Mouse (Mus musculus): ENCODE data around the gene Kalrn.

Kalrn gene

DNA sequence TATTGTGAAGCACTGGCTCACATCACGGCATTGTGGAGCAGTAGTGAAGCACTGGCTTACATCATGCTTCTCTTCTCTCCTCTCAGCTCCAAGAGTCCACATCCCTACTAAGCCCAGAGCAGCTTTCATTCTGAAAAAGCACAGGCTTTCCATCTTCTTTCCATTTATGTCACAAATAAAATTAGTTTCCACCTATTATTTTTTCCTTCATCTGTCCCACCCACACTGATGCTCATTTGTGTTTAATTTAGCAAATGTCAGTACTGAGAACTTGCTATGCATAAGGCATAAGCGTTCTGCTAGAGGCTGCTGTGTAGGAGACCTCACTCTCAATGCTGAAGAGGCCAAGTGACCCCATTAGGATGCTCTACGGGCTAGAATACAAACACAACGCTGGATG lies 333.7 kb downstream of the Kalrn start:
- Histone ChIP-seq H3K4me3 (replicated peaks; ENCODE audit: low read length) (no peak overlapping the region), H3K4me1 (replicated peaks; ENCODE audit: low read depth, low read length) (peaks cover 6% of the 10 kb centered on the region), H3K36me3 (ENCODE audit: insufficient read depth, low read length) (no peaks in the 10 kb centered on the region), H3K27me3 (ENCODE audit: insufficient read depth, low read length) (no peaks in the 10 kb centered on the region), H3K9me3 (ENCODE audit: low read length) (no peaks in the 10 kb centered on the region)
- TF ChIP-seq CTCF (conservative IDR thresholded peaks at IDR 0.05; ENCODE audit: low read length) (no peak), POU5F1 (IDR thresholded peaks at IDR 0.05; ENCODE audit: borderline replicate concordance, low read length) (no peak), NANOG (IDR thresholded peaks at IDR 0.05; ENCODE audit: borderline replicate concordance, low read length) (no peak)

DNA sequence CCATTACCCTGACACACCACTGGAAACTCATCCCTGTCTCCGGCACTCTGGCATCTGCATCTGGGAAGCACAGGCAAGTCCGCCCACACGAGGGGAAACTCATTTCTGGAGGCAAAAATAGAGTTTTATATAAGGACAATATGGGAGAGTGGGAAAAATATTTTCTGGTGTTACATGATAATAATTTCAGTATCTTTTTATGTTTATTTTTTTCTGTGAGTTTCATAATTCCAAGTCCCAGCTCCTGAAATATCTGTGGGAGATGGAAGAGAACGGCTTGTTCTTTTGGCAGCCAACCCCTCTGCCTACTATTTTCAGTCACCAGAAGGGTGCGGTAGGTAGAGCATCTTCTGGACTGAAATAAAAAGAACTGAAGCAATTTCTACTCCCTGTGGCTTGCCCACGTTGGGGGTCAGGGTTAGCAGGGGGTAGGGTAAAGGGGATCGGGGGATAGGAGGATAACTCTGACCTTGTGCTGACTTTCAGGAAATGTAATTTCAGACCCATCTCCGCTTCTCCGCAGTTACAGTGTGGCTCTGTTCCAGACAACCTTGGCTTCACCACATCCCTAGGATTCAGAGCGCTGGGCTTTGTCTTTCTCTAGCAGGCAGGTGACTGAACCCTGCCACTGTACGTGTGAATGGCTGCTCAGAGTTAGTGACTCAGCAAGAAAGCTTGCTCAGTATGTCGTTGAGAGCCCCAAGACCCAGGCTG lies 336.3 kb downstream of the Kalrn start:
- H3K4me3 ChIP-seq (replicated peaks; ENCODE audit: low read length): no peak overlapping the region
- H3K27me3 ChIP-seq (ENCODE audit: insufficient read depth, low read length): no peaks in the 10 kb centered on the region
- no peaks in the 10 kb centered on the region for H3K9me3 ChIP-seq (ENCODE audit: low read length)
- TF ChIP-seq NANOG (IDR thresholded peaks at IDR 0.05; ENCODE audit: borderline replicate concordance, low read length) (no peak), CTCF (conservative IDR thresholded peaks at IDR 0.05; ENCODE audit: low read length) (no peak), POU5F1 (IDR thresholded peaks at IDR 0.05; ENCODE audit: borderline replicate concordance, low read length) (no peak)
- H3K4me1 ChIP-seq (replicated peaks; ENCODE audit: low read depth, low read length): peaks cover 6% of the 10 kb centered on the region
- no peaks in the 10 kb centered on the region for H3K36me3 ChIP-seq (ENCODE audit: insufficient read depth, low read length)

DNA sequence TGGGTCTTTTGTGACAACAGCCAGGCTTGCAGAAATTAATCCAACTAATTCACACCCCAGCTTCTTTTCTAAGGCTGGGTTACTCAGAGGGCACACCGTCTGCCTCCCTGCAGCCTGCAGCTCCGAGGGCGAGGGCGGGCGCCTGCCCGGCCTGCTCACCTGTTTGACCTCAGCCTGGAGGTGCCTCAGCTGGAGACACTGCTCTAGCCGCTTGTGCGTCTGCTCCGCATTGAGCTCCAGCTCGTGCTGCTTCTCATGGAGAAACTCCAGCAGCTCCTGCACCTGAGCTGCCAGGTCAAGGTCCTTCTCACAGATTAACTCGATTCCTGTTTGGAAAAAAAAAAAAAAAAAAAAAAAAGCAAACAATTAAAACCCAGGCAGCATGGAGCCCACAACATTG lies 338.2 kb downstream of the Kalrn start:
- Histone ChIP-seq H3K9me3 (ENCODE audit: low read length) (no peaks in the 10 kb centered on the region), H3K36me3 (ENCODE audit: insufficient read depth, low read length) (no peaks in the 10 kb centered on the region), H3K4me3 (replicated peaks; ENCODE audit: low read length) (no peak overlapping the region), H3K4me1 (replicated peaks; ENCODE audit: low read depth, low read length) (peaks cover 6% of the 10 kb centered on the region), H3K27me3 (ENCODE audit: insufficient read depth, low read length) (no peaks in the 10 kb centered on the region)
- TF ChIP-seq POU5F1 (IDR thresholded peaks at IDR 0.05; ENCODE audit: borderline replicate concordance, low read length) (no peak), CTCF (conservative IDR thresholded peaks at IDR 0.05; ENCODE audit: low read length) (no peak), NANOG (IDR thresholded peaks at IDR 0.05; ENCODE audit: borderline replicate concordance, low read length) (no peak)

DNA sequence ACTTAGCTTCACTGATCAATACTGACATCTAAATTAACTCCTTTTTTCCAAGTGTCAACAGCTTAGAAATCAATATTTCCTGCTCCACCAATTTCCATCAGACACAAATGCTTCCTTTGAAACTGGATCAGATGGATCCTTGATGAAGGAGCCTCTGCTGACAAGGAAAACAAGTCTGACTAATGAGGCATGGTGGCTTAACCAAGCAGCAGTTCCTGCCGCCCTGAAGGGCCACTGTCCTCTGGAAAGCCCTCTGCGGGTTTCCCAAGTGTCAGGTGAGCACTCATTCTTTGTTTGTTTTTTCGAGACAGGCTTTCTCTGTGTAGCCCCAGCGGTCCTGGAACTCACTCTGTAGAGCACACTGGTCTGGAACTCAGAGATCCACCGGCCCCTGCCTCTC lies 341.4 kb downstream of the Kalrn start:
- Histone ChIP-seq H3K4me1 (replicated peaks; ENCODE audit: low read depth, low read length) (no peaks in the 10 kb centered on the region), H3K9me3 (ENCODE audit: low read length) (peaks cover 13% of the 10 kb centered on the region), H3K4me3 (replicated peaks; ENCODE audit: low read length) (no peak overlapping the region), H3K27me3 (ENCODE audit: insufficient read depth, low read length) (no peaks in the 10 kb centered on the region), H3K36me3 (ENCODE audit: insufficient read depth, low read length) (no peaks in the 10 kb centered on the region)
- TF ChIP-seq CTCF (conservative IDR thresholded peaks at IDR 0.05; ENCODE audit: low read length) (no peak), POU5F1 (IDR thresholded peaks at IDR 0.05; ENCODE audit: borderline replicate concordance, low read length) (no peak), NANOG (IDR thresholded peaks at IDR 0.05; ENCODE audit: borderline replicate concordance, low read length) (no peak)

DNA sequence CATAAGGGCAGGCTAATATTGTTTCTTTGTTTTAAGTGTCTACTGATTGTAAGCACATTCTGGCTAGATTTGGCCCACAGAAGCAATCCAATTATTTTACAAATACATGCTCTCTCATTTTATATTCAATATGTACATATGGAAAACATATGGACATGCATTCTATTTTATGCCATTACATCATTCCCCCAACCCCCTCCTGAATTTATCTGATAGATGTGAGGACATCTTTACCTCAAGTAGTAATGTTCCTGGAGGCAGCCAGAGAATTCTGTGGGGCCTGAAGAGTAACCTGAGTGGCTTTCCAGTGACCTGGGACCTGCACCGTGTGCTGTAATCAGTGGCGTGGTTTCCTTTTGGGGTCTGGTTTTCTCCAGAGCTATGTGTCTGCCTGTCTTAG lies 342.2 kb downstream of the Kalrn start:
- H3K27me3 ChIP-seq (ENCODE audit: insufficient read depth, low read length): no peaks in the 10 kb centered on the region
- no peak overlapping the region for H3K4me3 ChIP-seq (replicated peaks; ENCODE audit: low read length)
- no peaks in the 10 kb centered on the region for H3K36me3 ChIP-seq (ENCODE audit: insufficient read depth, low read length)
- TF ChIP-seq POU5F1 (IDR thresholded peaks at IDR 0.05; ENCODE audit: borderline replicate concordance, low read length) (no peak), CTCF (conservative IDR thresholded peaks at IDR 0.05; ENCODE audit: low read length) (no peak), NANOG (IDR thresholded peaks at IDR 0.05; ENCODE audit: borderline replicate concordance, low read length) (no peak)
- H3K9me3 ChIP-seq (ENCODE audit: low read length): peaks cover 13% of the 10 kb centered on the region
- no peaks in the 10 kb centered on the region for H3K4me1 ChIP-seq (replicated peaks; ENCODE audit: low read depth, low read length)

DNA sequence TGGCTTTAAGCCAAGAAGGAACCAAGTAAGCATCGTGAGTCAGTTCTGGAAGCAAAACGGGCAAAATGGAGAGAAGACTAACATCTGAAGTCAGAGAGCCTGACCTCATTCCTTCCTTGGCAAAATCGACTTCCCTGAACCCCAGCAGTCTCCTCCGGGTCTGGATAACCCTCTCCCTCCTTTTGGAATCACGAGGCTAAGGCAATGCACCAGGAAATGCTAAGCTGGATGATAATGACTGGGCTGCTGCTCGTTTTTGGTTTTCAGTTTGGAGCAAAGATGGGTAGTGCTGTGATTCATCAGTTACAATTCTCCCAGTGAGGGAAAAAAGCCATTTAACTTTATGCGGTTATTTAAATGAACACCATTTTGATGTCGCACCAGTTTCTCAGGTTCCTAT lies 344.0 kb downstream of the Kalrn start:
- H3K9me3 ChIP-seq (ENCODE audit: low read length): peaks cover 13% of the 10 kb centered on the region
- TF ChIP-seq POU5F1 (IDR thresholded peaks at IDR 0.05; ENCODE audit: borderline replicate concordance, low read length): no peak
- no peak overlapping the region for H3K4me3 ChIP-seq (replicated peaks; ENCODE audit: low read length)
- no peaks in the 10 kb centered on the region for H3K4me1 ChIP-seq (replicated peaks; ENCODE audit: low read depth, low read length)
- H3K36me3 ChIP-seq (ENCODE audit: insufficient read depth, low read length): no peaks in the 10 kb centered on the region
- H3K27me3 ChIP-seq (ENCODE audit: insufficient read depth, low read length): no peaks in the 10 kb centered on the region

DNA sequence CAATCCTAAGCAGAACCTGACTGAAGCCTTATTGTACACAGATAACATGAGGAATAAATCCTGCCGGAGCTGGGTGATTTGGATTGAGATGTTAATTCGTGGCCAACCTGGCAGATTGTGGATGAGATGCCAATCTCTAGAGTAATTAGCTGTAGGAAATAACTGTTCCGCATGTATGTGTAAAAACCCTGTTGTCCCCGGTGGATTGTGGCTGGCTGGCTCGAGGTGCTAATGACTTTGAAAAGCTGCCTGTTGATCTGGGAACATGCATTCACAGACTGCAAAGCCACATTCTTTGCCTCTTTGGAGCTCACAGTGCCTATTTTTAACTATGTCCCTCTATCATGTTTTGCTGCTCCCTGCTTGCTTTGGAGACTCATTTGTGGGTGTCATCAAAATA lies 344.7 kb downstream of the Kalrn start:
- H3K27me3 ChIP-seq (ENCODE audit: insufficient read depth, low read length): no peaks in the 10 kb centered on the region
- no peaks in the 10 kb centered on the region for H3K36me3 ChIP-seq (ENCODE audit: insufficient read depth, low read length)
- peaks cover 13% of the 10 kb centered on the region for H3K9me3 ChIP-seq (ENCODE audit: low read length)
- no peak overlapping the region for H3K4me3 ChIP-seq (replicated peaks; ENCODE audit: low read length)
- H3K4me1 ChIP-seq (replicated peaks; ENCODE audit: low read depth, low read length): no peaks in the 10 kb centered on the region
- no peak for TF ChIP-seq CTCF (conservative IDR thresholded peaks at IDR 0.05; ENCODE audit: low read length)
- no peak for TF ChIP-seq POU5F1 (IDR thresholded peaks at IDR 0.05; ENCODE audit: borderline replicate concordance, low read length)
- no peak for TF ChIP-seq NANOG (IDR thresholded peaks at IDR 0.05; ENCODE audit: borderline replicate concordance, low read length)

DNA sequence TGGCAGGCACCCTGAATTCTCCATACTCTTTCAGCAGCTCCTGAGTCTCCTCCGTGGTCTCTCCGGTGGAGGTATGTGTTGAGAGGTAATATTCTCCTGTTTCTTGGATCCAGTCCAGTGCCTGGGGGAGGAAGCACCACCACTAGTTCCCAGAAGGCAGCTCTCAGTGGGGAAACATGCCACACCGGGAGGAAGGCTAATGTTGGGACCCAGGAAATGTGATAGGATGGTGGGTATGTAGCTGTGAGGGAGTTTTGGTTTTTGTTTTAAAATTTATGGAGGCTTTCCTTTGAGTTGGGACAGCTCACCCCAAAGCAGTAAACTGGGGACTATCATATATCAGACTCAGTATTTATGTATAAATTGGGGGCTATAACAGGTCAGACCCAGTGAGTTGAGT lies 361.2 kb downstream of the Kalrn start:
- no peaks in the 10 kb centered on the region for H3K36me3 ChIP-seq (ENCODE audit: insufficient read depth, low read length)
- no peak overlapping the region for H3K4me3 ChIP-seq (replicated peaks; ENCODE audit: low read length)
- no peaks in the 10 kb centered on the region; the same call in 1 of the 2 replicates for H3K27me3 ChIP-seq (ENCODE audit: insufficient read depth, low read length)
- no peak for TF ChIP-seq POU5F1 (IDR thresholded peaks at IDR 0.05; ENCODE audit: borderline replicate concordance, low read length)
- TF ChIP-seq NANOG (IDR thresholded peaks at IDR 0.05; ENCODE audit: borderline replicate concordance, low read length): no peak
- no peak for TF ChIP-seq CTCF (conservative IDR thresholded peaks at IDR 0.05; ENCODE audit: low read length)
- H3K4me1 ChIP-seq (replicated peaks; ENCODE audit: low read depth, low read length): 0 out of 2 replicates have a peak, but pooled peaks cover 5% of the 10 kb centered on the region
- H3K9me3 ChIP-seq (ENCODE audit: low read length): no peaks in the 10 kb centered on the region

DNA sequence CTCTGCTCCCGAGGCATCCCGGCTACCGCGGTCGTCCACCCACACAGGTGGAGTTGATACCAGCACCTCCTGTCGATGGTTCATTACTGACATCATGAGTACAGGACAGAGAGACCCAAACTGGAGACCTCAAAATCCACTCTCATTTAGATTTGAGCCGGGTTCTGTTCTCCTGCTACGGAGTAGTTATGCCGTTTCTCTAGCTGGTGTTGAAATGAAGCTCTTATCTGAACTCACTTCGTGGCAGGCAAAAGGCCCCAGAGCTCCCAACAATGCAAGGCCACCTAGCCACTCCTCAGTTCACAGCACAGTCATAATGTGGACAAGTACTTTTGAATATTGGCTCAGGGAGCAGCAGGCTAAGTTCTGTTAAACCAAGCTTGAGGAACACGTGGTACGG lies 362.1 kb downstream of the Kalrn start:
- Histone ChIP-seq H3K9me3 (ENCODE audit: low read length) (no peaks in the 10 kb centered on the region), H3K4me3 (replicated peaks; ENCODE audit: low read length) (no peak overlapping the region), H3K27me3 (ENCODE audit: insufficient read depth, low read length) (no peaks in the 10 kb centered on the region; the same call in 1 of the 2 replicates), H3K4me1 (replicated peaks; ENCODE audit: low read depth, low read length) (0 out of 2 replicates have a peak, but pooled peaks cover 5% of the 10 kb centered on the region), H3K36me3 (ENCODE audit: insufficient read depth, low read length) (no peaks in the 10 kb centered on the region)
- TF ChIP-seq NANOG (IDR thresholded peaks at IDR 0.05; ENCODE audit: borderline replicate concordance, low read length) (no peak), POU5F1 (IDR thresholded peaks at IDR 0.05; ENCODE audit: borderline replicate concordance, low read length) (no peak)

Measured in E14TG2a.4 (cell line).